Mouse (Mus musculus) midbrain, postnatal 0 days (tissue): ENCODE data around the gene 1700018B08Rik. TPM values are rescaled to one million over a fixed set of nuclear protein-coding genes. Genes with fewer than 3 reads are reported as not detected.
A peak's percentile ranks its signal among the peaks of the same experiment; 100 is the strongest.

ENCODE experiments used
- ATAC-seq: fragments of 200-750 bp; cut with Nextera tagmentation; 2 replicates; pipeline ENCODE4 v1.8.0; 2017; ENCODE audit warnings: moderate number of reproducible peaks, mild to moderate bottlenecking, moderate TSS enrichment, moderate library complexity; ENCODE audit not compliant: low FRiP score
- DNase-seq: peaks from one replicate; pipeline ENCODE4 v3.0.0-alpha.2; 2015; ENCODE audit warnings: low spot score
- H3K27ac ChIP-seq: fragments of 300-500 bp; sonication (generic); 2 replicates; pipeline ENCODE4 v1.5.1; 2014; ENCODE audit warnings: low read depth, mild to moderate bottlenecking, low read length, mixed read lengths
- H3K27me3 ChIP-seq: fragments of 300-500 bp; sonication (generic); 2 replicates; pipeline ENCODE4 v1.6.1; 2014; ENCODE audit warnings: low read length, control low read depth, mixed read lengths; ENCODE audit not compliant: insufficient read depth
- H3K36me3 ChIP-seq: fragments of 300-500 bp; sonication (generic); 2 replicates; pipeline ENCODE4 v1.6.1; 2014; ENCODE audit warnings: low read length, control low read depth, mixed read lengths; ENCODE audit not compliant: insufficient read depth
- H3K4me1 ChIP-seq: fragments of 300-500 bp; sonication (generic); 2 replicates; pipeline ENCODE4 v1.6.1; 2014; ENCODE audit warnings: mild to moderate bottlenecking, control low read depth, antibody characterized with exemption, low read length, mixed read lengths; ENCODE audit not compliant: insufficient read depth
- H3K4me2 ChIP-seq: fragments of 300-500 bp; sonication (generic); 2 replicates; pipeline ENCODE4 v1.6.1; 2014; ENCODE audit warnings: low read depth, mild to moderate bottlenecking, low read length, mixed read lengths; ENCODE audit not compliant: poor library complexity, severe bottlenecking
- H3K4me3 ChIP-seq: fragments of 300-500 bp; sonication (generic); 2 replicates; pipeline ENCODE4 v1.5.1; 2014; ENCODE audit warnings: low read depth, mild to moderate bottlenecking, low read length, moderate library complexity
- H3K9ac ChIP-seq: fragments of 300-500 bp; sonication (generic); replicated peaks from 2 replicates; pipeline ENCODE4 v1.6.1; 2014; ENCODE audit warnings: mild to moderate bottlenecking, low read length, moderate library complexity, mixed read lengths; ENCODE audit not compliant: poor library complexity, severe bottlenecking
- H3K9me3 ChIP-seq: fragments of 300-500 bp; sonication (generic); 2 replicates; pipeline ENCODE4 v1.6.1; 2016; ENCODE audit warnings: low read length, control low read depth
- CTCF ChIP-seq: IDR thresholded peaks from 2 replicates; pipeline ENCODE4 v1.5.1; 2016; ENCODE audit warnings: antibody characterized with exemption, mild to moderate bottlenecking
- WGBS: fragments of 180-500 bp; shearing (Covaris S2); extraction: QIAGEN DNeasy Blood & Tissue Kit; methylation state at CpG from one replicate; pipeline ENCODE4 v1.1.7; 2014; 5-methylcytosine and 5-hydroxymethylcytosine counted together
- polyA plus RNA-seq: library from polyadenylated mRNA; unstranded; fragments of >200 nt; fragmentation: Nextera tagmentation; extraction: Ambion mirVana; gene quantifications from 2 replicates; pipeline ENCODE4 v1.2.1, GENCODE M21; 2015
- total RNA-seq: library from RNA; depleted of rRNA; stranded (reverse); fragments of >200 nt; gene quantifications from 2 replicates; pipeline ENCODE4 v1.2.3, GENCODE M21; 2014

The 1700018B08Rik gene
- total and polyA plus RNA-seq, 2 experiments from 2014 or later: not detected

- Histone ChIP-seq H3K36me3 (peaks cover 31% of the 10 kb centered on the region), H3K27me3 (no peaks in the 10 kb centered on the region), H3K4me2 (no peak overlapping the region), H3K4me1 (no peaks in the 10 kb centered on the region), H3K9me3 (no peaks in the 10 kb centered on the region), H3K9ac (no peak overlapping the region), H3K4me3 (no peak overlapping the region), H3K27ac (no peak overlapping the region)
- TF ChIP-seq CTCF: peak; percentile 91
- ATAC-seq (no peak), DNase-seq (peak; percentile 87)
- WGBS: 6% methylated on average over 7 of the region's 7 CpGs
Measured at GRCm38 (mm10) chr8:121547132-121547531, 3.0 kb upstream of the 1700018B08Rik start.

GRCm38 (mm10) chr8:121544936-121545335, 816 bp upstream of the 1700018B08Rik start:
- DNase-seq: no peak
- Histone ChIP-seq H3K4me2 (no peak overlapping the region), H3K27ac (no peak overlapping the region), H3K9ac (no peak overlapping the region), H3K9me3 (no peaks in the 10 kb centered on the region), H3K4me3 (no peak overlapping the region), H3K36me3 (peaks cover 10% of the 10 kb centered on the region), H3K4me1 (no peaks in the 10 kb centered on the region), H3K27me3 (no peaks in the 10 kb centered on the region)
- no peak for TF ChIP-seq CTCF
- ATAC-seq: no peak
- WGBS: 81% methylated on average over 11 of the region's 11 CpGs

- H3K4me3 ChIP-seq: no peak overlapping the region
- H3K9ac ChIP-seq: no peak overlapping the region
- no peaks in the 10 kb centered on the region for H3K36me3 ChIP-seq
- WGBS: 68% methylated on average over 13 of the region's 13 CpGs
- no peaks in the 10 kb centered on the region for H3K9me3 ChIP-seq
- H3K27me3 ChIP-seq: no peaks in the 10 kb centered on the region
- ATAC-seq (no peak), DNase-seq (no peak)
- TF ChIP-seq CTCF: no peak
- no peaks in the 10 kb centered on the region for H3K4me1 ChIP-seq
- no peak overlapping the region for H3K4me2 ChIP-seq
- no peak overlapping the region for H3K27ac ChIP-seq
Measured at GRCm38 (mm10) chr8:121542901-121543300, 1.2 kb downstream of the 1700018B08Rik start.

GRCm38 (mm10) chr8:121541862-121542261, 2.3 kb downstream of the 1700018B08Rik start:
- no peak for DNase-seq
- ATAC-seq: no peak
- Histone ChIP-seq H3K9ac (no peak overlapping the region), H3K4me3 (no peak overlapping the region), H3K4me1 (no peaks in the 10 kb centered on the region), H3K36me3 (no peaks in the 10 kb centered on the region), H3K27me3 (no peaks in the 10 kb centered on the region), H3K27ac (no peak overlapping the region), H3K4me2 (no peak overlapping the region), H3K9me3 (no peaks in the 10 kb centered on the region)
- TF ChIP-seq CTCF: no peak
- 89% methylated on average over 19 of the region's 19 CpGs for WGBS

- peak; percentile 57 for TF ChIP-seq CTCF
- Histone ChIP-seq H3K36me3 (no peaks in the 10 kb centered on the region), H3K9ac (no peak overlapping the region), H3K4me3 (no peak overlapping the region), H3K27ac (no peak overlapping the region), H3K9me3 (no peaks in the 10 kb centered on the region), H3K27me3 (no peaks in the 10 kb centered on the region), H3K4me1 (no peaks in the 10 kb centered on the region), H3K4me2 (no peak overlapping the region)
- WGBS: 57% methylated on average over 5 of the region's 5 CpGs
- ATAC-seq (no peak), DNase-seq (no peak)
Measured at GRCm38 (mm10) chr8:121532381-121532780, 11.7 kb downstream of the 1700018B08Rik start.

- no peaks in the 10 kb centered on the region for H3K36me3 ChIP-seq
- 83% methylated on average over 10 of the region's 10 CpGs for WGBS
- no peaks in the 10 kb centered on the region for H3K4me1 ChIP-seq
- H3K27me3 ChIP-seq: no peaks in the 10 kb centered on the region
- H3K9me3 ChIP-seq: no peaks in the 10 kb centered on the region
- no peak for DNase-seq
- ATAC-seq: no peak
- H3K4me2 ChIP-seq: no peak overlapping the region
- no peak overlapping the region for H3K27ac ChIP-seq
- no peak overlapping the region for H3K9ac ChIP-seq
- no peak overlapping the region for H3K4me3 ChIP-seq
- no peak for TF ChIP-seq CTCF
Measured at GRCm38 (mm10) chr8:121530639-121531038, 13.5 kb downstream of the 1700018B08Rik start.
